Mouse (Mus musculus) brain, embryonic 14.5 days (tissue): ENCODE measurements around the gene Pkp1.

Experiments used
- CTCF ChIP-seq: fragments of 200-500 bp; IDR thresholded peaks from 2 replicates; pipeline ENCODE4 v1.5.1; 2012; ENCODE audit warnings: inconsistent platforms, mild to moderate bottlenecking, moderate library complexity, borderline replicate concordance; ENCODE audit not compliant: insufficient read depth, insufficient read length; ENCODE audit errors: extremely low read depth
- POLR2A ChIP-seq: fragments of 200-500 bp; IDR thresholded peaks from 2 replicates; pipeline ENCODE4 v1.6.1; 2012; ENCODE audit warnings: mild to moderate bottlenecking, inconsistent platforms, borderline replicate concordance; ENCODE audit not compliant: poor library complexity, insufficient read depth, insufficient read length, severe bottlenecking; ENCODE audit errors: extremely low read depth

DNA sequence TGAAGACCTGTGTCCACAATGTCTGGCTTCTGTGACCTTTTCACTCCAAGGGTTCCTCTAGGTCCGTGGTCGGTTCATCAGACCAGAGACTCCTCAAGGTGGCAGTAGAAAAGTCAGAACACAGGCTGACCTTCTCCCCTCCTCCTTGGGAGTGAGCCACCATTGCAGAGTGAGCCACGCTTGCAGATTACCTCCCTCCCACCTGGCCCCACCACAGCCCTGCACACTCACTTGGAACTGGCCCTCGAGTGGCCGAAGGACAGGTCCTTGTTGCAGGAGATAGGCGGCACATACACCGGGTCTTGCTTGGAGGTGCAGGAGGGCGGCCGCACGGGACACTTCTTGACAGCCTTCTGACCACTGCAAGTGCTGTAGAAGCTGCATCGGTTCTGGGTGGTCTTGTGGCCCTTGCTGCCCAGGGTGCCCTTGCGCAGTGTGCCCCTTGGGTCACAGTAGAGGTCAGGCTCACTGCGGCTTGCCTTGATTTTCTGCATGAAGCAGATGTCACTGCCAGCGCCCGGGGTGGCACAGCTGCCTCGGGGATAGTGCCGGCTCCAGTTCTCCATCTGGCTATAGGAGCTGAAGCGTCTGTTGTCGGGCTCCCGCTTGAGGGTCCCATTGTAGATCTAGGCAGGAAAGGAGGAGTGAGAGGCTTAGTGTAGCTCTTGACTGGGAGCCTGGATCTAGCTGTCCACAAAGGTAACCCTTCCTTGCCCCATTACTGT, 29.4 kb downstream of the Pkp1 start:
- no peak for TF ChIP-seq CTCF
- no peak for TF ChIP-seq POLR2A
